Mouse (Mus musculus): ENCODE results near the gene Gm42417. TPM values are rescaled to one million over a fixed set of nuclear protein-coding genes. Genes with fewer than 3 reads are reported as not detected.

The Gm42417 gene
- total and polyA plus RNA-seq, 2 experiments from 2014 or later, result not detected

DNA sequence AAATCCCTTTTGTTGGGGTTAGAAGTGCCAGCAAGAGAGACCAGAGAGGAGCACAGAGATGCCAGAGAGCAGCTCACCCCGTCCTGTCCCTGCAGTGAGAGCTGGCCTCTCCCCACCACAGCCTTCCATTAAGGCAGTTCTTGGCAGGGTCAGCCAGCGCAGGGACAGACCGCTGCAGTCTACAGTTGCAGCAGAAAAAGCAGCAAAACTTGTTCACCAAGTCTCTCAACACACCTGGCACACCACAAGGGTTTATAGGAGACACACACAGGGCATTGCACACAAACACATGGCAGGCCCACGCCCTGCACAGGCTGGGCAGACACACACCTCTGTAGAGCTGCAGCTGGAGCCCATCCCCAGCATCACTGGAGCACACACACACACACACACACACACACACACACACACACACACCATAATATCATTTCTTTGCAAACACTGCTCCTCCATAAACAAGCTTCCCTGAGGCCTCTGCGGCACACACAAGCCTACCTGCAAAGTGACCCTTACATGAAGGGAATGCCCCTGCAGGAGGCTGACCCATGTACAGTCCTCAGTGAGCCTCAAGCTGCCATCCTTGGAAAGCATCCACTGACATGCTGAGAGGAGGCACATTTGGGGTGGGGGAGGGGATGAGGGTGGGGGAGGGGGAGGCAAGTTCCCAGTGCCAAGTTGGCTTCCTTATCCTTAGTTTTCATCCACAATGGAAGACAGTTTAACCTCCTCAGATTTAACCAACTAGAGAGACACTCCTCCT is 35.1 kb upstream of the Gm42417 start:
- ATAC-seq (ENCODE audit: insufficient read depth, low read depth) (no peak), DNase-seq (ENCODE audit: low spot score) (no peak)
- H3K4me3 ChIP-seq (ENCODE audit: low read depth, low read length), result no peak overlapping the region
- 87% methylated on average over 5 of the region's 5 CpGs for whole genome bisulfite sequencing
- H3K4me2 ChIP-seq (ENCODE audit: low read depth, low read length), result no peak overlapping the region
- H3K27me3 ChIP-seq (ENCODE audit: control insufficient read depth, insufficient read depth, low read length), result no peaks in the 10 kb centered on the region
- no peak overlapping the region for H3K27ac ChIP-seq (ENCODE audit: low read depth)
- no peak overlapping the region for H3K9ac ChIP-seq (replicated peaks; ENCODE audit: low read depth, low read length)
- H3K4me1 ChIP-seq (ENCODE audit: control insufficient read depth, insufficient read depth), result peaks cover 33% of the 10 kb centered on the region
- no peaks in the 10 kb centered on the region for H3K36me3 ChIP-seq (replicated peaks; ENCODE audit: control insufficient read depth, insufficient read depth, low read length)
- no peaks in the 10 kb centered on the region for H3K9me3 ChIP-seq (replicated peaks; ENCODE audit: control insufficient read depth, low read length)
- TF ChIP-seq CTCF (IDR thresholded peaks at IDR 0.05; ENCODE audit: low read depth), result no peak
- TF ChIP-seq EP300 (IDR thresholded peaks at IDR 0.05; ENCODE audit: low read depth), result no peak

DNA sequence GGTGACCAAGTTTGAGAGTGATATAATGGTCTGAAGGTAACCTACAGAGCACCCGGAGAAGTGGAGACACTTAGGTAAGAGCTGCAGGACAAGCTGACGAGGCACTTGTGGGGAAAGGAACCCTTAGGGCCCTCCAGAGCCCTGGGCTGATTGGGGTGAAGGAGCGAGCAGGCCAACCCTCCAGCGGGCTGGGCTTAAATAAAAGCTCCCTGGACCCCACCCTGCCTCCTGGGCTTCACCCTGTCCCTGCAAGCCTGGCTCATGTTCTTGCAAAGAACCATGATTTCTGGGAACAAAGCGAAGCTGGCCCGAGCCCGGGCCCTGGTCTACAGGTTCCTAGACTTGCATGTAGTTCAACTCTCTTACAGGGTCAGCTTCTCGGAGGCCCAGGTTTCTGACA is 34.3 kb upstream of the Gm42417 start:
- Histone ChIP-seq H3K9ac (replicated peaks; ENCODE audit: low read depth, low read length) (no peak overlapping the region), H3K9me3 (replicated peaks; ENCODE audit: control insufficient read depth, low read length) (no peaks in the 10 kb centered on the region), H3K4me2 (ENCODE audit: low read depth, low read length) (no peak overlapping the region), H3K27ac (ENCODE audit: low read depth) (no peak overlapping the region), H3K4me3 (ENCODE audit: low read depth, low read length) (no peak overlapping the region), H3K27me3 (ENCODE audit: control insufficient read depth, insufficient read depth, low read length) (no peaks in the 10 kb centered on the region), H3K36me3 (replicated peaks; ENCODE audit: control insufficient read depth, insufficient read depth, low read length) (no peaks in the 10 kb centered on the region), H3K4me1 (ENCODE audit: control insufficient read depth, insufficient read depth) (peaks cover 28% of the 10 kb centered on the region)
- TF ChIP-seq EP300 (IDR thresholded peaks at IDR 0.05; ENCODE audit: low read depth), result no peak
- TF ChIP-seq CTCF (IDR thresholded peaks at IDR 0.05; ENCODE audit: low read depth), result no peak
- DNase-seq (ENCODE audit: low spot score) (no peak), ATAC-seq (ENCODE audit: insufficient read depth, low read depth) (no peak)
- WGBS, result 73% methylated on average over 8 of the region's 8 CpGs

DNA sequence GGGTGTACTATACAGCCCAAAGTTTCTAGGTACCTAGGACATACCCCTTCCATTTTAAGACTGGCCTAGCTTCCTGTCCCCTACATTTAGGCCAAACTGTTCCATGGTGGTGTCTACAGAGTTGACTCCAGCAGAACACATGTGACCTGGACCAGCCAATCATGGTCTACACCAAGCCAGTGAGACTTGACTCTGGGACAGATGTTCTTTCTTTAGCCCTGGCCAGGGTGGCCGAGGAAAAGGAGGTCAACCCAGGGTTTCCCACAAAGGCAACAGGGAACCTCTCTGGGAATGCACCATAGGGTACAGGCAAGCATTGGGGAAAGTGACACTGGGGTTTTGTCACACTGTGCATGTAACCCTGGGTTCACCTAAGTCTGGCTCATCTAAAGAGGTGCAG is 33.5 kb upstream of the Gm42417 start:
- ATAC-seq (ENCODE audit: insufficient read depth, low read depth) (peak; percentile 1; the same call in 1 of the 2 replicates), DNase-seq (ENCODE audit: low spot score) (no peak)
- whole genome bisulfite sequencing, result 26% methylated on average over 1 of the region's 1 CpGs
- Histone ChIP-seq H3K9me3 (replicated peaks; ENCODE audit: control insufficient read depth, low read length) (no peaks in the 10 kb centered on the region), H3K4me1 (ENCODE audit: control insufficient read depth, insufficient read depth) (peaks cover 28% of the 10 kb centered on the region), H3K27me3 (ENCODE audit: control insufficient read depth, insufficient read depth, low read length) (no peaks in the 10 kb centered on the region), H3K4me3 (ENCODE audit: low read depth, low read length) (no peak overlapping the region), H3K27ac (ENCODE audit: low read depth) (no peak overlapping the region), H3K4me2 (ENCODE audit: low read depth, low read length) (no peak overlapping the region), H3K9ac (replicated peaks; ENCODE audit: low read depth, low read length) (no peak overlapping the region), H3K36me3 (replicated peaks; ENCODE audit: control insufficient read depth, insufficient read depth, low read length) (no peaks in the 10 kb centered on the region)
- TF ChIP-seq CTCF (IDR thresholded peaks at IDR 0.05; ENCODE audit: low read depth) (no peak), EP300 (IDR thresholded peaks at IDR 0.05; ENCODE audit: low read depth) (no peak)

DNA sequence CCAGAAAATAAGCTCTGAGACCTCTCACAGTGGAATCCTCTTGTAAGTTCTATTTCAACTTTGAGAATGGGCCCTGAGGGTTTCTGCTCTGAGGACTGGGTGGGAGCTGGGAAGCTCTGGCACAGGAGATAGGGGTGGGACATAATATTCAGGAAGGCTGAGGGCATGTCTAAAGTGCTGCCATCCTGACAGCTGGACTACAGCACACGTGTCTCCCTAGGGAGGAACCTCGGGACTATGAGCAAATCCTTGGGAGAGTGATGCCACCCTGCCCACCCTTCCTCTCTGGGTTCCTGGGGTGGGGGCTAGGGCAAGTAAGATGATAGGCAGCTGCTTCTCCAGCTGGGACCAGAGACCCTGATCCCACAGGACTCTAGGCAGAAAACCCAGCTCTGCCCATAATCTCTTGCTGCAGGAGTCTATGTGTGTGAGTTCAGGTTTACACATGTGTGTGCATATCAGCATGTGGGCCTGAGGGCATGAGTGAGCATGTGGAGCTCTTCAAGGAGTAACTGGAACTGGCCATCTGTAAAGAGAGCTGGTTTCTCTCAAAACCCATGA is 33.0 kb upstream of the Gm42417 start:
- Histone ChIP-seq H3K4me1 (ENCODE audit: control insufficient read depth, insufficient read depth) (peaks cover 28% of the 10 kb centered on the region), H3K9ac (replicated peaks; ENCODE audit: low read depth, low read length) (no peak overlapping the region), H3K9me3 (replicated peaks; ENCODE audit: control insufficient read depth, low read length) (no peaks in the 10 kb centered on the region), H3K4me2 (ENCODE audit: low read depth, low read length) (no peak overlapping the region), H3K27ac (ENCODE audit: low read depth) (peak overlapping the region; percentile 43), H3K36me3 (replicated peaks; ENCODE audit: control insufficient read depth, insufficient read depth, low read length) (no peaks in the 10 kb centered on the region), H3K4me3 (ENCODE audit: low read depth, low read length) (no peak overlapping the region), H3K27me3 (ENCODE audit: control insufficient read depth, insufficient read depth, low read length) (no peaks in the 10 kb centered on the region)
- peak; percentile 4; the same call in 1 of the 2 replicates for ATAC-seq (ENCODE audit: insufficient read depth, low read depth)
- no peak for DNase-seq (ENCODE audit: low spot score)
- WGBS, result 52% methylated on average over 2 of the region's 2 CpGs
- TF ChIP-seq CTCF (IDR thresholded peaks at IDR 0.05; ENCODE audit: low read depth) (no peak), EP300 (IDR thresholded peaks at IDR 0.05; ENCODE audit: low read depth) (no peak)

DNA sequence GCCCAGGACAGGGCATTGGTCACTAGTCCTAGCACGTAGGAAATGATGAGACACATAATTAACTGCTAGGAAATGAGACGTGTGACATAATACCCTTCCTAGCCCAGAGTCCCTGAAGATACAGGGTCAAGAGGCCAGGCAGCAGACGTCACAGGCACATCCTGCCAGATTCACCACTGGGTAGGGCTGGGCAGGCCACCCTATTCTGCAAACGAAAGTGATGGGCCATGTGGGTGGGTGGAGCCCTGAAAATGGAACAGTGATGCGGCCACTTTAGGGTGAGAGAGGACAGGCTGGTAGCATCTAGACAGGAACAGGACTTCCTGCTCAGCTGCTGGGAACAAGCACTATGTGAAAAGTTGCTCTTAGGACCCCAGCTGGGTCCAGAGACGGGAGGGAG is 32.4 kb upstream of the Gm42417 start:
- Histone ChIP-seq H3K4me3 (ENCODE audit: low read depth, low read length) (no peak overlapping the region), H3K9ac (replicated peaks; ENCODE audit: low read depth, low read length) (no peak overlapping the region), H3K36me3 (replicated peaks; ENCODE audit: control insufficient read depth, insufficient read depth, low read length) (no peaks in the 10 kb centered on the region), H3K27ac (ENCODE audit: low read depth) (peak overlapping the region; percentile 43; the same call in 1 of the 2 replicates), H3K4me1 (ENCODE audit: control insufficient read depth, insufficient read depth) (peaks cover 28% of the 10 kb centered on the region), H3K27me3 (ENCODE audit: control insufficient read depth, insufficient read depth, low read length) (no peaks in the 10 kb centered on the region), H3K4me2 (ENCODE audit: low read depth, low read length) (no peak overlapping the region), H3K9me3 (replicated peaks; ENCODE audit: control insufficient read depth, low read length) (no peaks in the 10 kb centered on the region)
- ATAC-seq (ENCODE audit: insufficient read depth, low read depth), result peak; percentile 63
- TF ChIP-seq EP300 (IDR thresholded peaks at IDR 0.05; ENCODE audit: low read depth), result 0 out of 2 replicates have a peak, but pooled peaks have one; percentile 20
- TF ChIP-seq CTCF (IDR thresholded peaks at IDR 0.05; ENCODE audit: low read depth), result no peak
- 33% methylated on average over 6 of the region's 6 CpGs for WGBS
- peak; percentile 27 for DNase-seq (ENCODE audit: low spot score)

Measured in heart, postnatal 0 days (tissue).